Mouse (Mus musculus) bone marrow macrophage, adult 2 months (primary cell): Measurements from ENCODE around the gene A930017K11Rik.

Source experiments
- CTCF ChIP-seq: IDR thresholded peaks from 2 replicates; pipeline ENCODE4 v1.5.1; 2012; ENCODE audit warnings: low read depth, mild to moderate bottlenecking, low read length, moderate library complexity
- POLR2A ChIP-seq: IDR thresholded peaks from 2 replicates; pipeline ENCODE4 v1.6.1; 2012; ENCODE audit warnings: mild to moderate bottlenecking, low read depth, low read length, borderline replicate concordance

DNA sequence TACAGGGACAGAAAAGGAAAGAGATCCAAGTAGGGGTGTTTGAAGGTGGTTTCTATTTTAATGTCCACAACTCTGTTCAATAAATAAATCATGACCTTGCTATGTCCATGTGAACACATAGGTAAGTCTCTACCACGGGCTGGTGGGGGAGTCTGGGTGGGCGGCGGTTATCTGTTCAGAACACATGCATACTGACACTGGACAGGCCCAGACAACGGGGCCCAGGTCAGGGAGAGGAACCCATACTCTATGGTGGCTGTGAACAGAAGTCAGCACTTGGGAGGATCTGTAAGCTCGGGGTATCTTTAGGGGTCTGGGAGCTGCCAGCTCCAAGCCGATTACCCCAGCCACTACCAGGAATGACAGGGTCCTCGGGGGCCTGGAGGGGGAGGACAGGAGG lies 6.0 kb downstream of the A930017K11Rik start:
- no peak for TF ChIP-seq POLR2A
- no peak for TF ChIP-seq CTCF
